Mouse (Mus musculus) 3T3-L1 (cell line): ENCODE results near the gene Fhl2.

ENCODE experiments used
- DNase-seq: peaks from one replicate; pipeline ENCODE4 v3.0.0-alpha.2; 2015; ENCODE audit warnings: low read depth, low spot score

Fhl2 gene

GRCm38 (mm10) chr1:43110556-43110955 is 86.2 kb downstream of the Fhl2 start:
- DNase-seq = peak; percentile 81

DNA sequence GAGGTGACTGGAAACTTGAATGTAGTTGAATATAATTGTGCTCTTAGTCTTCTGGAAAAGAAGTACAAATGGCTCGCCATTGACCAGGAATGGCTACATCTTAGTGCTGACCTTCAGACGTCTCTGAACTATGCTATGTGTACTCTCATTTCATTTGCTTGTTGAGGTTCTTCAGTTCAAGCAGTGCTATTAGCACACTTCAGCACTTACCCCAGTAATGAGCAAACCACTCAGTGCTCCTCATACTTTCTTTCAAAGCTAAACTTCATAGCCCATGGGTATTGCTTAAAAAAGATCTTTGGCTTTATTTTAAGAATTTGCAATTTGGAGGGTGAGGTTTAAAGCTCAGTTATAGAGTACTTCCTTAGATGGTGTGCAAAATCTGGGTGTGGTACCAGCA is 88.1 kb downstream of the Fhl2 start:
- no peak for DNase-seq

DNA sequence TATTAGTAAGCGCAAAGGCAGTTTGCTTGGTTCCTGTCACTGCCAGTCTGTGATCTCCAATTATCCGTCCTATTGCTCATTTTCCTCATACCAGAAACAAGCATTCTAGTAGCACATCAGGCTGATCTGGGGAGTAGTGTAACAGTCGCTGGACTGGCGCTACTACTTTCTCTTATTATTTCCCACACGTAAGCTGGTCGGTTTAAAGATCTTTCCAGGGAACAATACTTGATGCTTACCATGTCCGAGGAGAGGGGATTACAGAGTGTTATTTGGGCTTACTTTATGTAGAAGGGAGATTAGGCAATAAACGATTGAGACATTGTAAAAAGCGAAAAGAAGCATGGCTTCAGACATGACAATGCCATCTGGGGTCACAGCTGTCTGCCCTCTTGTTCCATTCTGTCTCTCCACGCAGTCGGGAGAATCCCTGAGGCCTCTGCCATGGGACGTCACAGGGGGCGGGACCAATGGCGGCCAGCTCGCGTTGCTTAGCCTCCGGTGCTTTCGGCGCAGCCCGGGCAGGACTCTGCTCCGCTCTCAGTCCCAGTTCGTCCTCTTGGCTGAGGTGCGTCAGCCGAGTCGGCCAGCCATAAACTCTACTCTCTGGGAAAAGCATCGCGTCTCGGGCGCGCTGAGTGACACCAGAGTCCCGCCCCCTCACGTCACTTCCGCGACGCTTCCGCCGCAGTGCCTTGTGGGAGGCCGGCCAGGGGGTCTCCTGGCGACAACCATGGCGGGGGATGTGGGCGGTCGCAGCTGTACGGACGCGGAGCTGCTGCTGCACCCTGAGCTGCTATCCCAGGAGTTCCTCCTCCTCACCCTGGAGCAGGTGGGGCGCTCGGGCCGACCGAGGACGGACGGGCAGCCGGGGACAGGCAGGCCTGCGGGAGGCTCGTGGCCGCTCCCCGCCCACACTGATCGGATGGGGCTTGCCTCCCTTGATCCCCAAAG is 98.5 kb downstream of the Fhl2 start, which contains the start of the genes Tgfbrap1 and AI597479:
Gene Tgfbrap1 (minus strand): TSS at position 607 of the 954 bp plus-strand sequence.
Gene AI597479 (plus strand): TSS at position 680 of the 954 bp plus-strand sequence.
- DNase-seq = peak; percentile 91

GRCm38 (mm10) chr1:43094206-43094605 is 102.6 kb downstream of the Fhl2 start:
- no peak for DNase-seq

DNA sequence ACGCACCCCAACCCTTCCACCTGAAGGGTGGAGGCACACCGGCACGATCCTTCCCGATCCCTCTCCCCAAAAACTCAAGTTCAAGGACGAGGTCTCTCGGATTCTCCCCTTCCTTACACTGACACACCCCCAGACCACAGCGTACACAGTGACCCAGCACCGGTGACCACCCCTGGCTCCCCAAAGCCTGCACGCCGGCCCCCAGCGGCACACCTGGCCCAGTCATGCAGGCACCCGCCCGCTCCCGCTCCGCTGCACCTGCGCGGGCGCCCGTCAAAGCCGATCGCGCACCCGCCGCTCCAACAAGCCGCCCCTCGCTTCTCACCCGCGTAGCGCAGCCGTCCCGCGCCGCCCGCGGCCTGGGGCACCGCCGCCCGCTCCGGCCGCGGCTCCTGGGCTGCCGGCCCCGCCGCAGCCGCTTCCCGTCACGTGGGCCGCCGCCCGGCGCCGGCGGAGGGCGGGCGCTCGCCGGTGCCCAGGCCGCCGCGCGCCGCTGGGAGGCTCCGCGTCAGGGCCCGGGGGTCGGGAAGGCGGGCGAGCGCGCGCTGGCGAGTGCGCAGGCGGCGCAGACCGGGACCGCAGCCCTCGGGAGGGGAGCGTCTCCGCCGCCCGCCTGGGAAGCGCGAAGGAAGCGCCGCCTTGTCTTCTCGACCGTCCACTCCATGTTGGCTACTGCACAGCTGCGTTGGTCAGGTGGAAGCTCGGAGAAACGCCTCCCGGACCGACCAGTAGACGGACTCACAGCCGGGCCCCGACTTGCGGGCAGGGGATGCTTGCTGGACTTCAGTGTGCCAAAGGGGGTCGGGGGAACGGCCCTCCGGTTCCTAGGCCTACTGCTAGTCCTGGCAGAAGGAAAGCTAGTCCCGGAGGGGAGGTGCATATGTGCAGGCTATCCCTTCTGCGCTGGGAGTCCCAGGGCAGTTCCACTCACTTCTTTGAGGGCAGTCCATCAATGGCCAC is 104.4 kb downstream of the Fhl2 start:
- DNase-seq = peak; percentile 66

- DNase-seq = peak; percentile 22
These were observed 105.3 kb downstream of the Fhl2 start for GRCm38 (mm10) chr1:43091306-43092055.

DNA sequence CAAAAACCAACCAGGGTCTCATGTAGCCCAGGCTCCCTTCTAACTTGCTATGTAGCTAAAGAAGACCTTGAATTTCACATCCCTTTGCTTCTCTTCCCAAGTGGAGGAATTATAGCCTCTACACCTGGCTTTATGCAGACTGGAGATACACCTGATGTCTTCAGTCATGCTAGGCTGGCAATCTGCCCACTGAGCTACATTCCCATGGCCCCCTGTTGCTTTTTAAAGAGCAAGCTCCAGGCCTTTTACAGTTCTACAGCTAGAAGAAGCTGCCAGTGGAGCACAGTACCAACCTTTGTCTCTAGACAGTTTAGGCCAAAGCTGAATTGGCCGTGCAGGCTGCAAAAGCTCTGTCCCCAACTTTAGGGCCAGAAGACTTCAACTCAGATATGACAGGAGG is 106.4 kb downstream of the Fhl2 start:
- no peak for DNase-seq

GRCm38 (mm10) chr1:43082946-43083345 is 113.8 kb downstream of the Fhl2 start:
- no peak for DNase-seq

DNA sequence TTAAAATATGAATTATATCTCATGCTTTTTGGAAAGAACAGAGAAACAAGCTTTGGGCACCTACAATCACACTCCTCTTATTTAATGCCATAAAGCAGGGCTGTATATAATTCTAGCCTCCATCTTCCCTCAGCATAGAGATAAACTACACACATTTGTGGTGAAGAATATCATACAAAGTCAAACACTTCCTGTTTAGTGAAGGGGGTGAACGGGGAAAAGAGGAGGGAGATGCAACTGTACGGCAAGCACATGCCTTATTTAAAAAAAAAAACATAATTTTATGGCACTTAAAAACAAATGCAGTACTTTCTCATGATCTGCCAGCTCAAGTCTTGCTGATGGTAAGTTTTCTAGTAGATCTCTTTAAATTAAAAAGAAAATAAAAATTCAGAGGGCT is 118.7 kb downstream of the Fhl2 start:
- no peak for DNase-seq

DNA sequence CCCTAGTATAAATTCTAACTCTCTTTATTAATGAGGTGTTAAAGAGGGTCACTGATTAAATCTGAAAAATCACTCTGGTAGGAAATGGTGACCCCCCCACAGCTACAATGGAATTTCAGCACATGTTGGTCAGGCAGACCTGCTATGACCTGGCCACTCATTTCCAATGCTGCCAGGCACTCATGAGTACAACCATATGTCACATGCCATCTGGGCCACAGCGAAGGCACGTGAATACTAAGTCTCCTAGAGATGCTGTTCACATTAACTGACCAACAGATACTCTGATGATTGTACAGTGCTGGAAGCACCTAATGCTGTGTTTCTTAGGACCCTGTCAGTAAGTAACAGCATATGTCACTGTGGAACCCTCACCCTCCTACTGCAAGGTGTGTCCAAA is 122.0 kb downstream of the Fhl2 start:
- no peak for DNase-seq
